Mouse (Mus musculus) limb, embryonic 11.5 days (tissue): ENCODE data around the gene Mmp21. TPM values are rescaled to one million over a fixed set of nuclear protein-coding genes. Genes with fewer than 3 reads are reported as not detected.

Source experiments
- ATAC-seq: fragments of 200-750 bp; cut with Nextera tagmentation; 2 replicates; pipeline ENCODE4 v1.8.0; 2017; ENCODE audit warnings: low read depth; ENCODE audit not compliant: insufficient number of reproducible peaks, low FRiP score, low TSS enrichment
- DNase-seq: peaks from one replicate; pipeline ENCODE4 v3.0.0-alpha.2; 2015; ENCODE audit warnings: low spot score
- H3K27ac ChIP-seq: fragments of 300-500 bp; sonication (generic); replicated peaks from 2 replicates; pipeline ENCODE4 v1.5.1; 2014; ENCODE audit warnings: low read depth, mild to moderate bottlenecking, low read length
- H3K27me3 ChIP-seq: fragments of 300-500 bp; sonication (generic); 2 replicates; pipeline ENCODE4 v1.6.1; 2014; ENCODE audit warnings: mild to moderate bottlenecking, low read length, mixed read lengths; ENCODE audit not compliant: control insufficient read depth, insufficient read depth
- H3K36me3 ChIP-seq: fragments of 300-500 bp; sonication (generic); 2 replicates; pipeline ENCODE4 v1.6.1; 2014; ENCODE audit warnings: mild to moderate bottlenecking, low read length, moderate library complexity, mixed read lengths; ENCODE audit not compliant: control insufficient read depth, insufficient read depth
- H3K4me1 ChIP-seq: fragments of 300-500 bp; sonication (generic); 2 replicates; pipeline ENCODE4 v1.6.1; 2014; ENCODE audit warnings: low read length, mixed read lengths; ENCODE audit not compliant: control insufficient read depth, insufficient read depth
- H3K4me2 ChIP-seq: fragments of 300-500 bp; sonication (generic); 2 replicates; pipeline ENCODE4 v1.6.1; 2014; ENCODE audit warnings: low read depth, mild to moderate bottlenecking, moderate library complexity; ENCODE audit not compliant: severe bottlenecking
- H3K4me3 ChIP-seq: fragments of 300-500 bp; sonication (generic); 2 replicates; pipeline ENCODE4 v1.5.1; 2014; ENCODE audit warnings: low read depth, low read length
- H3K9ac ChIP-seq: fragments of 300-500 bp; sonication (generic); 2 replicates; pipeline ENCODE4 v1.6.1; 2014; ENCODE audit warnings: mild to moderate bottlenecking, low read length
- H3K9me3 ChIP-seq: fragments of 300-500 bp; sonication (generic); 2 replicates; pipeline ENCODE4 v1.6.1; 2016; ENCODE audit warnings: low read length; ENCODE audit not compliant: control insufficient read depth
- WGBS: fragments of 180-500 bp; shearing (Covaris S2); extraction: QIAGEN DNeasy Blood & Tissue Kit; methylation state at CpG from one replicate; pipeline ENCODE4 v1.1.7; 2014; 5-methylcytosine and 5-hydroxymethylcytosine counted together
- polyA plus RNA-seq: library from polyadenylated mRNA; unstranded; fragments of >200 nt; fragmentation: Nextera tagmentation; extraction: Ambion mirVana; gene quantifications from 2 replicates; pipeline ENCODE4 v1.2.1, GENCODE M21; 2014

Mmp21 gene
- 0.08 TPM in 1 of 2 replicates, not detected in the other for polyA plus RNA-seq

DNA sequence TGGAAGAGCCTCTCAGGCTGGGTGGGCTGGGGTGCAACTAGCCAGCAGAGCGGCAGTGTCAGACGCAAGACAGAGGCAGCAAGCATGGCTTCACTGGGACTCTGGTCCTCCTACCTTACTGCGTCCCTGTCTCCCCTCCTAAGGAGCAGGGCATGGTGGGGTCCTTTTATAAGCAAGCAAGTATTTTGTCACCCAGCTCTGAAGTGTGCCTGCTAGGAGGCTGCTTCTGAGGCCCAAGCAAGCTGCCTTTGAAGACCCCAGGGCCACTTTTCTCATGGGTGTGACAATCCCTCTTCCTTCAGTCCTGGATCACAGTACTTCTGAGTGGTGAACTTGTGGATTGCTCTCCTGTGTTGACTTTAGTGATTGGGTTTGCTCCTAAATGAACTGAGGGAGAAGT is at the start of gene Mmp21:
Mmp21 (minus strand) TSS at position 101 of the 400 bp plus-strand sequence.
- Histone ChIP-seq H3K9ac (no peak within 1 kb of the TSS), H3K4me2 (no peak within 1 kb of the TSS), H3K36me3 (no peaks in the 10 kb centered on the region), H3K27ac (no peak within 1 kb of the TSS), H3K9me3 (no peaks in the 10 kb centered on the region), H3K27me3 (no peaks in the 10 kb centered on the region), H3K4me1 (no peaks in the 10 kb centered on the region), H3K4me3 (no peak within 1 kb of the TSS)
- ATAC-seq (no peak), DNase-seq (no peak)
- WGBS, result 42% methylated on average over 3 of the region's 3 CpGs

- ATAC-seq (no peak), DNase-seq (no peak)
- H3K4me3 ChIP-seq, result no peak overlapping the region
- H3K27me3 ChIP-seq, result no peaks in the 10 kb centered on the region
- H3K9me3 ChIP-seq, result no peaks in the 10 kb centered on the region
- H3K4me1 ChIP-seq, result no peaks in the 10 kb centered on the region
- no peaks in the 10 kb centered on the region for H3K36me3 ChIP-seq
- no peak overlapping the region for H3K9ac ChIP-seq
- H3K27ac ChIP-seq, result no peak overlapping the region
- 75% methylated on average over 5 of the region's 5 CpGs for WGBS
- H3K4me2 ChIP-seq, result no peak overlapping the region
These were observed 49.5 kb upstream of the Mmp21 start for GRCm38 (mm10) chr7:133729351-133729750.

DNA sequence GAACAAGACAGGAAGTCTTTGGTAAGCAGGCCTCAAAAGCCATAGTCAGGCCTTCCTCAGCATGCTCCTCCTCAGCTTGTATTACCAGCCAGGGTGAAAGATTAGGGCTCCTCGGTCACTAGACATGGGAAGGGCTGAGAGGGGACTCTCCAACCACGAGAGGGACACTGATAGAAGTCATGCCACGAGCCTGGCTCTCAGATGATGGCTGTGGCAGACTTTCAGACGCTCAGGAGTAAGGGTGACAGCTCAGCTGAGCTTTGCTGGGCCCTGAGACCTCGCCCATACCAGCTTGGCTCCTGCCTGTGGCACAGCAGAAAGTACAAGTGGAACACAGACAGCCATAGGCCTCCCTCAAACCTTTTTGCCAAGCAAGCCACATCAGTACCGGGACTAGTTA is 47.2 kb upstream of the Mmp21 start:
- no peaks in the 10 kb centered on the region for H3K4me1 ChIP-seq
- H3K36me3 ChIP-seq, result no peaks in the 10 kb centered on the region; the same call in 1 of the 2 replicates
- no peak overlapping the region for H3K27ac ChIP-seq
- DNase-seq (no peak), ATAC-seq (no peak)
- no peaks in the 10 kb centered on the region for H3K9me3 ChIP-seq
- H3K9ac ChIP-seq, result no peak overlapping the region
- 80% methylated on average over 6 of the region's 6 CpGs for WGBS
- no peaks in the 10 kb centered on the region for H3K27me3 ChIP-seq
- H3K4me2 ChIP-seq, result no peak overlapping the region
- no peak overlapping the region for H3K4me3 ChIP-seq

DNA sequence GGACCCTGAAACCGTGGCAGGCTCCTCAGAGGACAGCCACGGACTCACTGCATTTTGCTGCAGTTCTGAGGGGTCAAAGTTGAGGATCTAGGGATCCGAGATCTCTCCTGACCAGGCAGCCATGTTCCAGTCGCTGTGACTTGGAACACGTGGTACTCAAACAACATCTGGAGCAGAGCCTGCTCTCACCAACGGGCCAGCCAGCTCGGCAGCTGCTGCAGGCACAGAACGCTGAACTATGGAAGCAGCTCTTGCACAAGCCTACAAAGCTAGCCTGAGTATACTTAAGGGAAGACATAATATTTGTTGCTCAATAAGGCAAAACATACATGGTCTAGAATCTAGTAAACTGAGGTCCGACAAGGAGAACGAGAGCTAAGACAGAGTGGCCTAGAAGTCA is 45.7 kb upstream of the Mmp21 start:
- peaks cover 7% of the 10 kb centered on the region for H3K36me3 ChIP-seq
- ATAC-seq (no peak), DNase-seq (no peak)
- H3K4me2 ChIP-seq, result no peak overlapping the region
- H3K9me3 ChIP-seq, result no peaks in the 10 kb centered on the region
- H3K4me1 ChIP-seq, result no peaks in the 10 kb centered on the region
- H3K27ac ChIP-seq, result no peak overlapping the region
- 78% methylated on average over 10 of the region's 10 CpGs for WGBS
- no peak overlapping the region for H3K4me3 ChIP-seq
- H3K27me3 ChIP-seq, result no peaks in the 10 kb centered on the region
- H3K9ac ChIP-seq, result no peak overlapping the region

DNA sequence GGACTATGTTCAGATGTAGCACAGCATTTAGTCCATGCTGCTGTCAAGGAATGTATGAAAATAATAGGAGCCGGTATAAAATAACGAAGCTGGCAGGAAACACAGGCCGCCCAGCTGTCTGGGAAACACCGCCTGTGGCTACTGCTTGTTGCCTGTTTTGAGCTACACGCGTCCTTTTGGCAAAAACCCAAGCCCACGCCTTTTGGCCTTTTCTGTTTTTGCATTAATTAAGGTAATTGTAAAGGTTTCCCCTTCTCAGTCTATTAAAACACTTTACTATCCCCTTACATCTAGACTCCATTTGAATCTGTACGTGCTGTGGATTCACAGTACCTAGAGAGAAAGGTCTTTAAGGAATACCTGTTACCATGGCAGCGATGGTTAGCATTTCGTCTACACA is 45.0 kb upstream of the Mmp21 start:
- H3K4me3 ChIP-seq, result no peak overlapping the region
- peaks cover 14% of the 10 kb centered on the region for H3K36me3 ChIP-seq
- no peaks in the 10 kb centered on the region for H3K9me3 ChIP-seq
- no peak overlapping the region for H3K9ac ChIP-seq
- DNase-seq, result no peak
- H3K27me3 ChIP-seq, result no peaks in the 10 kb centered on the region
- H3K4me2 ChIP-seq, result no peak overlapping the region
- ATAC-seq, result no peak
- no peak overlapping the region for H3K27ac ChIP-seq
- WGBS, result 86% methylated on average over 10 of the region's 10 CpGs
- H3K4me1 ChIP-seq, result no peaks in the 10 kb centered on the region

- Histone ChIP-seq H3K27me3 (no peaks in the 10 kb centered on the region), H3K4me3 (no peak overlapping the region), H3K9ac (no peak overlapping the region), H3K4me1 (no peaks in the 10 kb centered on the region), H3K27ac (no peak overlapping the region), H3K36me3 (peaks cover 23% of the 10 kb centered on the region), H3K9me3 (no peaks in the 10 kb centered on the region), H3K4me2 (no peak overlapping the region)
- 92% methylated on average over 11 of the region's 11 CpGs for WGBS
- ATAC-seq, result no peak
- DNase-seq, result no peak
These were observed 40.8 kb upstream of the Mmp21 start for GRCm38 (mm10) chr7:133720616-133721015.

DNA sequence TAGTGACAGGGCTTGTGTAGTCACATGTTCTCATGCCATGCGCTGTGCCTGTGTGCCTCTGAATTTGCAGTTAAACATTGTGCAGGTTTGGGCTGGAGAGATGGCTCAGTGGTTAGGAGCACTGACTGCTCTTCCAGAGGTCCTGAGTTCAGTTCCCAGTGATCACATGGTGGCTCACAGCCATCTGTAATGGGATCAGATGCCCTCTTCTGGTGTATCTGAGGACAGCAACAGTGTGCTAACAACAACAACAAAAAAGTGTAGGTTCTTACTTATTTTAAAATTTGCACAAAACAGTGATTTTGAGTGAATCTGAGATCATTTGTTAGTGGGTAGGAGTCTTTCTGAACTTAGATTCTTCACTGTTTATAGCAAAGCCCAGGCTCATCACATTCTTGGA is 38.7 kb upstream of the Mmp21 start:
- no peaks in the 10 kb centered on the region for H3K4me1 ChIP-seq
- peaks cover 29% of the 10 kb centered on the region for H3K36me3 ChIP-seq
- DNase-seq, result no peak
- H3K9ac ChIP-seq, result no peak overlapping the region
- H3K4me2 ChIP-seq, result no peak overlapping the region
- ATAC-seq, result no peak
- WGBS, result 93% methylated on average over 1 of the region's 1 CpGs
- H3K9me3 ChIP-seq, result no peaks in the 10 kb centered on the region
- H3K4me3 ChIP-seq, result no peak overlapping the region
- no peak overlapping the region for H3K27ac ChIP-seq
- no peaks in the 10 kb centered on the region for H3K27me3 ChIP-seq

DNA sequence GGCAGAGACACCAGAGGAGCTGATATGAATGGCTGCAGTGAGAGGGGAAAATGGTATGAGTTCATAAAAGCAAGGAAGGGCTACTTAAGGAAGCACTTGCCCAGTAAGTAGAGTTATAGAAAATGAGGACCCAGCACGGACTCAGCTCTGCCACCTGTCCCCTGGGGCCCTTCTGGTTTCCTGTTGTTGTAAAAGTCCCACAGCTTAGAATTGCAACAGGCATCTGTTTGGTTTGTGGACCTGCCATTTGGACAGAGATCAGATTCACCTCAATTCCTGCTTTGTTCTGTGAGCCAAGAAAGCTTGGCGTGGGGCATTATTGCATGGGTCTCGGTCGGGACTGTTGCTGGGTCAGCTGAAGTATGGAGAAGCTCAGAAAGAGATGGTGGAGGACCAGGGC is 35.5 kb upstream of the Mmp21 start:
- no peak overlapping the region for H3K4me2 ChIP-seq
- H3K36me3 ChIP-seq, result peaks cover 21% of the 10 kb centered on the region; the same call in 1 of the 2 replicates
- no peak overlapping the region for H3K27ac ChIP-seq
- H3K4me1 ChIP-seq, result no peaks in the 10 kb centered on the region
- DNase-seq (no peak), ATAC-seq (no peak)
- 90% methylated on average over 4 of the region's 4 CpGs for WGBS
- no peak overlapping the region for H3K4me3 ChIP-seq
- no peaks in the 10 kb centered on the region for H3K27me3 ChIP-seq
- H3K9me3 ChIP-seq, result no peaks in the 10 kb centered on the region
- no peak overlapping the region for H3K9ac ChIP-seq

DNA sequence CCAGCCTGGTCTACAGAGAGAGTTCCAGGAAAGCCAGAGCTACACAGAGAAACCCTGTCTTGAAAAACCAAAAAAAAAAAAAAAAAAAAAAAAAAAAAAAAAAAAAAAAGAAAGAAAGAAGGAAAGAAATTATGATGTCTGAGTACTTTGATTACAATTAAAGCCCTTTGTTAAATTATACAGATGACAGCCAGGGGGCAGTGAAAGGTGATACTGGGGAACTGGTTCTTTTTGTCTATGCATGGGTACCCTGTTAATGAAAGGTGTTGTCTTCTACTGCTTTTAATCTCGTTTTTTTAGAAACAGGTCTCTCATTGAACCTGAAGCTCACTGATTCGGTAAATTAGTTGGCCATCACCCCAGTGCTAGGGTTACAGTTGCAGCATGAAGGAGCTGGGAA is 27.4 kb upstream of the Mmp21 start:
- Histone ChIP-seq H3K9ac (no peak overlapping the region), H3K36me3 (no peaks in the 10 kb centered on the region), H3K4me3 (no peak overlapping the region), H3K4me2 (no peak overlapping the region), H3K9me3 (no peaks in the 10 kb centered on the region), H3K27me3 (no peaks in the 10 kb centered on the region), H3K27ac (no peak overlapping the region), H3K4me1 (no peaks in the 10 kb centered on the region)
- ATAC-seq (no peak), DNase-seq (no peak)
- 89% methylated on average over 2 of the region's 2 CpGs for WGBS
